Mouse (Mus musculus): ENCODE results near the gene Elmod3.

DNA sequence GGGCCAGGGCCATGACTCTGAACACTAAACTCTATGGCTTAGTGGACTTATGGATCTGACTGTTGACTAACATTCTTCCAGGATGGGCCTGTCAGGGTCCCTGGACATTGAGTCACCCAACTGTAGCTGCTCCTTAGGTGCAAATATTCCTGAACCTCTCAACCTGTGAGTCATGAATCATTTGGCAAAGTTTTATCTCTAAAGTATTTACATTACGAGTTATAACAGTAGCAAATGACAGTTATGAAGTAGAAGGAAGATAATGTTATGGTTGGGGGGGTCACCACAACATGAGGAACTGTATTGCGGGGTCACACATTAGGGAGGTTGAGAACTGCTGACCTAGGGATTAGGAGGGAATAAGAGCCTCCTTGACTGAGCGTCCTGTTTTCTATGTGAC lies 50.4 kb downstream of the Elmod3 start:
- TF ChIP-seq GATA1 (IDR thresholded peaks at IDR 0.05; ENCODE audit: borderline replicate concordance, low read length) = no peak
- no peak for TF ChIP-seq FLI1 (IDR thresholded peaks at IDR 0.05; ENCODE audit: low read length)
